ENCODE assay signal across 13 mouse cellular contexts in the genomic region with DNA sequence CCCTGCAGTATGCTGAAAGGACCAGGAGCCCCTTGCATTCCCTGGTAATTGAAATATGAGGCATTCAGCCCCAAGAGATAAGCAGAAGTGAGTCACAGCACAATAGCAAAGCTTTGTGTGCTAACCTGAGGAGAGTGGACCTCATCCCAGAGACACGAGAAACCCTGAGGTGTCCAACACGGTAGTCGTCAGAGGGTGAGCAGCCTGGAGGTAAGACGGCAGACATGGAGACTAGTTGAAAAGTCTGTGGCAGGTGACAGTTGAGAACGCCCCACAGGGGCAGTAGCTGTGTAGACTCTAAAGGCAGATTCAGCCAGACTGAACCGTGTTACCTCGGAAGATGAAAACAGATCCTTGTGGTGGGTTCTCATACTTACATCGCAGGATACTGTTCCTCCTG. TPM values are rescaled to one million over a fixed set of nuclear protein-coding genes. Genes with fewer than 3 reads are reported as not detected.
DNase-seq lines count a peak whose midpoint lies in the region.
"Had no signal": no experiment of that assay in that cellular context is flagged by ENCODE, and none has a peak within 500 bp of the region (broad histone marks: within the 10 kb centered on the region; RNA-seq: fewer than 3 reads in every experiment).

No protein-coding gene starts in this region.

- peak; percentile 81 for DNase-seq in heart, adult 11 months
- DNase-seq in heart, postnatal 4 days, result no peak
- DNase-seq: adrenal gland, adult 2 months; adrenal gland, adult 8-10 months; adrenal gland, postnatal 10 days; adrenal gland, postnatal 14 days; adrenal gland, postnatal 25 days; adrenal gland, postnatal 36 days; B cell, adult 2 months; cerebellum, adult 11 months; cerebellum, adult 11-12 months; cerebellum, adult 18-20 months; cerebellum, adult 2 months had no signal

RNA-seq across cellular contexts. Expression of a gene that starts 2.2 kb away (rescaled TPM):
- 10 to 100 TPM; 45.8 to 46.7 TPM for total RNA-seq in heart, postnatal 4 days (2021)

RNA-seq across cellular contexts. Expression of a gene that starts 51.1 kb away (rescaled TPM):
- total RNA-seq in heart, postnatal 4 days (2021), result 10 to 100 TPM; 81.4 to 92.0 TPM
